Mouse (Mus musculus) kidney, embryonic 15.5 days (tissue): ENCODE measurements around the gene Gabrp. TPM values are rescaled to one million over a fixed set of nuclear protein-coding genes. Genes with fewer than 3 reads are reported as not detected.
A peak's percentile ranks its signal among the peaks of the same experiment; 100 is the strongest.

Source experiments
- ATAC-seq: fragments of 200-750 bp; cut with Nextera tagmentation; replicated peaks from 2 replicates; pipeline ENCODE4 v1.8.0; 2017; ENCODE audit warnings: moderate TSS enrichment; ENCODE audit not compliant: low FRiP score
- H3K27ac ChIP-seq: fragments of 300-500 bp; sonication (generic); 2 replicates; pipeline ENCODE4 v1.5.1; 2015; ENCODE audit warnings: mild to moderate bottlenecking, inconsistent platforms
- H3K27me3 ChIP-seq: fragments of 300-500 bp; sonication (generic); 2 replicates; pipeline ENCODE4 v1.6.1; 2015; ENCODE audit warnings: inconsistent platforms
- H3K36me3 ChIP-seq: fragments of 300-500 bp; sonication (generic); 2 replicates; pipeline ENCODE4 v1.6.1; 2015; ENCODE audit warnings: inconsistent platforms
- H3K4me1 ChIP-seq: fragments of 300-500 bp; sonication (generic); 2 replicates; pipeline ENCODE4 v1.6.1; 2015; ENCODE audit warnings: inconsistent platforms
- H3K4me2 ChIP-seq: fragments of 300-500 bp; sonication (generic); 2 replicates; pipeline ENCODE4 v1.6.1; 2015; ENCODE audit warnings: moderate library complexity, mild to moderate bottlenecking, inconsistent platforms
- H3K4me3 ChIP-seq: fragments of 300-500 bp; sonication (generic); replicated peaks from 2 replicates; pipeline ENCODE4 v1.5.1; 2015; ENCODE audit warnings: mild to moderate bottlenecking, inconsistent platforms
- H3K9ac ChIP-seq: fragments of 300-500 bp; sonication (generic); 2 replicates; pipeline ENCODE4 v1.6.1; 2015; ENCODE audit warnings: mild to moderate bottlenecking, inconsistent platforms
- H3K9me3 ChIP-seq: fragments of 300-500 bp; sonication (generic); replicated peaks from 2 replicates; pipeline ENCODE4 v1.6.1; 2016; ENCODE audit warnings: inconsistent platforms
- WGBS: fragments of 180-500 bp; shearing (Covaris S2); methylation state at CpG from one replicate; pipeline ENCODE4 v1.1.7; 2015; ENCODE audit warnings: mixed read lengths; 5-methylcytosine and 5-hydroxymethylcytosine counted together
- polyA plus RNA-seq: library from polyadenylated mRNA; unstranded; fragments of >200 nt; fragmentation: Nextera tagmentation; extraction: Ambion mirVana; gene quantifications from 2 replicates; pipeline ENCODE4 v1.2.1, GENCODE M21; 2015

Gabrp gene
- polyA plus RNA-seq, 1 experiment from 2014 or later, result 0.74 TPM

DNA sequence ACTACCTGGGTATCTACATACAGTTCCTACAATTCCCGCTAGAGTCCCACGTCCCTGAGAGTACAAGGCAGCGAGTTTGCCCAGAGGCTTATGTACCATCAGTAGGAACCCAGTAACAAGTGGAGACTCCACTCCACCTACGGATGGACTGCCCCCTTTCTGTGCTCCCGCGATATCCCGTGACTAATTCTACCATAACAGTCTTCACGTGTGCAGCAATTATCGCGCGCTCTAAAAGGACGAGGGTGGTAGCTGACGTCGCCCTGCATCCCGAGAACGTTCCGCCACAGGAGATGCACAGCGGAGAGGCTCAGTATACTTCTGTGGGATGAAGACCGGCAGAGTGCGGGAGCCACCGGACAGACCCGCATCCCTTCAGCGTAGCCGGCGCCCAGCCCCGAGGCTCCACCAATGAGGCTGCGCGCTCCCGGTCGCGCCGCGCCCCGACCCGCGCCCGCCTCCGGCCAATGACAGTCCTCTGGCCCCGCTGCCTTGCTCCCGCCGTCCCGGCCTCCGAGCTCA is 65.8 kb downstream of the Gabrp start:
- no peaks in the 10 kb centered on the region for H3K36me3 ChIP-seq
- H3K9ac ChIP-seq, result peak overlapping the region; percentile 74
- peaks cover 6% of the 10 kb centered on the region for H3K4me1 ChIP-seq
- 1% methylated on average over 41 of the region's 43 CpGs for WGBS
- H3K9me3 ChIP-seq, result no peaks in the 10 kb centered on the region
- ATAC-seq, result peak; percentile 94
- H3K4me3 ChIP-seq, result peak overlapping the region; percentile 88
- no peaks in the 10 kb centered on the region for H3K27me3 ChIP-seq
- H3K27ac ChIP-seq, result peak overlapping the region; percentile 87
- H3K4me2 ChIP-seq, result peak overlapping the region; percentile 84

DNA sequence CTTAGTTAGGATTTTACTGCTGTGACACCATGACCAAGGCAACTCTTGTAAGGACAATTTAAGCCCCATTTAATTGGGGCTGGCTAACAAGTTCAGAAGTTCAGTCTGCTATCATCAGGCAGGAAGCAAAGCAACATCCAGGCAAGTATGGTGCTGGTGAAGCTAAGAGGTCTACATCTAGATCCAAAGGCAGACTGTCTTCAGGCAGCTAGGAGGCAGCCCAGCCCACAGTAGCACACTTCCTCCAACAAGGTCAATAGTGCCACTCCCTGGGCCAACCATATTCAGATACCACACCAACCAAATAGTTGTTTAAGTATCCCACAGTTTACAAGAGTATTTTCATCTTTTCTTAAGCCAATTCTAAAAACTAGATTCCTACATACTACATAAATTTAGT is 69.4 kb downstream of the Gabrp start:
- peaks cover 6% of the 10 kb centered on the region for H3K4me1 ChIP-seq
- no peak overlapping the region for H3K4me3 ChIP-seq
- no peaks in the 10 kb centered on the region for H3K9me3 ChIP-seq
- no peaks in the 10 kb centered on the region for H3K36me3 ChIP-seq
- H3K4me2 ChIP-seq, result no peak overlapping the region
- no peak overlapping the region for H3K9ac ChIP-seq
- no peaks in the 10 kb centered on the region for H3K27me3 ChIP-seq
- no peak for ATAC-seq
- H3K27ac ChIP-seq, result no peak overlapping the region

Other genes starting within 250 kb of the Gabrp start
- gene Ranbp17, start 65.2 kb downstream of the Gabrp start, polyA plus RNA-seq, result 7.2 and 7.6 TPM in 2 replicates
- gene D130052B06Rik, start 20.3 kb upstream of the Gabrp start, polyA plus RNA-seq, result not detected in 2 replicates